Mouse (Mus musculus) common myeloid progenitor, adult 5-6 weeks (primary cell): ENCODE results near the gene Boc. TPM values are rescaled to one million over a fixed set of nuclear protein-coding genes. Genes with fewer than 3 reads are reported as not detected.

Experiments used
- ATAC-seq: replicated peaks from 2 replicates; pipeline ENCODE4 v1.8.0; 2016; ENCODE audit warnings: low read depth, mild to moderate bottlenecking, moderate TSS enrichment, inconsistent platforms; ENCODE audit not compliant: poor library complexity, severe bottlenecking
- total RNA-seq: library from RNA; stranded (forward); fragments of 200-1000, 187-1606 nt; gene quantifications from 2 replicates; pipeline ENCODE4 v1.2.3, GENCODE M21; 2017

Boc gene
- total RNA-seq, result not detected in 2 replicates

DNA sequence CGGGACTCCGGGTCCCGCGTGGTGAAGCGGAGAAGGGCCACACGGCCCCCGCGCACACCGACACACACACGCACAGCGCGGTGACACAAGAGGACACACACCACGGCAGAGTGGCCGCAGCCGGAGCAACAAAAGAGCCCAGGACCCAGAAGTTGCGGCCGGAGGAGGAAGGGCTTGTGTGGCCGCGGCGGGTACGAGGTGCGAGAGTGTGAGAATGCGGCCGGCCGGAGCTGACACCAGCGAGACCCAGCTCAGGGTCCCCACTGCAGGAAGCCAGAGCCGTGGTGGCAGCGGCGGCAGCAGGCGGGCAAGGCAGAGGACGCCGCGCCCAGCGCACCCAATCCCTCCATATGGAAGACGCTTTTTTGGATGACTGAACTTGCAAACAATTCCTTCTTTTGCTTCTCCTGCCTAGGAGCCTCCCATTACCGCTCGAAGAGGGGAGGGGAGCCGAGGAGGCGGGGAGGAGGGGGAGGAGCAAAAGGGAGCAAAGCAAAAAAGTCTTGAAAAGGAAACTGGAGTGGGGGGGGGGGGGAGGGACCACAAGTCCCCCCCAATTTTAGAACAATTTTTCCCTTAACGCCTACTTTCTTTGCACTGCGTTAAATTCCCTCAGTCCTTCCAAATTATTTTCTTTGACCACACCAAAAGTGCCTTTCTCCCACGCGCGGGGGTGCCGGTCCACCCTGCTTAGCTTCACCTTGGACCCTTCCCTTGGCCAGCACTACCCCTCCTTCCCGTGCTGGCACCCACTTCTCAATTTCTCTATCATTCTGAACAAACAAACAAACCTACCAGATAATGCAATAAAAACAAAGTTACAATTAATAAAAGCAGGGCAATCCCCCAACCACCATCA, at the start of gene Boc:
Gene Boc (minus strand): TSS at position 427 of the 859 bp plus-strand sequence.
- ATAC-seq, result peak; percentile 71

DNA sequence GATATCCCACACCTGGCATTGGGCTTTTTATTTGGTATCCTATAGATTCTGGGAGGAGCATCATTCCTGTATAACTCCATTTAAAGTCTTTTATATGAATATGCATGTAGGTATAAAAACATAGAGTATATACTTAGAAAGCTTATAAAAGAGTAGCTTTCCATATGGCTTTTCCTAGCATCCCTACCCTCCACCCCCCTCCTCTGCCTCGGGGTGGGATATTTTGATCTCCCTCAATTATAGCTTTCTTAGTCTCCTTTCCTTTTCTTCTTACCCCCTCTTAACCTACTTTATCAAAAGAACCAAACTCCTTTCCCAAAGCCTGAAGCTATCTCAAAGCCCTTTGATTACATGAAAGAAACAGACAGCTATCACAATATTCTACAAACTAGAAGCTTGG, 47.9 kb upstream of the Boc start:
- no peak for ATAC-seq

GRCm38 (mm10) chr16:44604021-44604616, 45.4 kb upstream of the Boc start:
- ATAC-seq, result peak; percentile 98

- no peak for ATAC-seq
Observed at GRCm38 (mm10) chr16:44601999-44602794, 43.5 kb upstream of the Boc start.

GRCm38 (mm10) chr16:44601182-44601581, 42.5 kb upstream of the Boc start:
- no peak for ATAC-seq

DNA sequence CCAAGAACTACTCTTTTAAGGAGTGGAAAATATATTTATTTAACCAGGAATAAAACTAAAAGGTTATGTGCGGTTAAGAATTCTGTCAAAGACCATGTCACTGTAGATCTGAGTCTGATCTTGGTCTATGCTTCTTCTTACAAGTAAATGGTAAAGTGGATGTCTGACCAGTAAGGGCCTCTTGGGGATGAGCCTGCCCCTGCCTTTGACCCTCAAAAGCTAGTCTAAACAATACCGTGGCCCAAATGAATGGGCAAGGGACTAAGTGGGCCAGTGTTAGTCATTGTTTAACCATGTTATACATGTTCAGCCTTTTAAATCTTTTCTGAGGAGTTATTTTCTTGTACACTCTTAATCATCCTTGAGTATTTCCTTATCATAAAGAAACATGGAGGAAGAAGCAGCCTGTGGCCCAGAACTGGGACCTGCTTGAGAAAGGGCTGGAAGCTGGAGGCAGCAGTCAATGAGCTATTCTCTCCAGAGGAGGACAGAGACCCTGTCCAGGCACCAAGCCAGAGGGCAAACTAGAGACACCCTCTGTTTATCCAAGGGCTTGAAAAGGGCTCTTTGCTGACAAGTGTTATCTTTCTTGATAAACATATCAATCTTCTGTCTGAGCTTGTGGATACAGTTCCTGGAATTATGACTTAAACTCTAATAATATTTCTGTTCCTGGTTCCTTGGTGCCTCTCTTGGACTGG, 38.6 kb upstream of the Boc start:
- no peak for ATAC-seq

DNA sequence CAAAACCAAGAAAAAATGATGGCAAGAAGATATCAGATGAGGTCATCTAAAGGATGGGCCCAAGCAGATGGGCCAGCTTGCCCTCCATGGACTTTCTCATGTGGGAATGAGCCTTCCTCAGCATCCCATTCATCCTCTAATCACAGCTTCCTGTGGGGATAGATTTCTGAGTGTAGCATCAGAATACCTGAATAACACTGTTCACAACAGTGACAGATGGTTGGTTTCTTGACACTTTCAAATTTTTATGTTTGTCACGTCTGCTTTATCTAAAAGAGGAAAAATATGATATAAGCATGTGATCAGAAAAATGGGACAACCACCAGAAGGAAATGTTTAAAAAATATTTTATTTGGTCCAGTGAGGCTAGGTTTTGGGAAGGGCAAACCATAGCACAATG, 30.8 kb upstream of the Boc start:
- ATAC-seq, result no peak

DNA sequence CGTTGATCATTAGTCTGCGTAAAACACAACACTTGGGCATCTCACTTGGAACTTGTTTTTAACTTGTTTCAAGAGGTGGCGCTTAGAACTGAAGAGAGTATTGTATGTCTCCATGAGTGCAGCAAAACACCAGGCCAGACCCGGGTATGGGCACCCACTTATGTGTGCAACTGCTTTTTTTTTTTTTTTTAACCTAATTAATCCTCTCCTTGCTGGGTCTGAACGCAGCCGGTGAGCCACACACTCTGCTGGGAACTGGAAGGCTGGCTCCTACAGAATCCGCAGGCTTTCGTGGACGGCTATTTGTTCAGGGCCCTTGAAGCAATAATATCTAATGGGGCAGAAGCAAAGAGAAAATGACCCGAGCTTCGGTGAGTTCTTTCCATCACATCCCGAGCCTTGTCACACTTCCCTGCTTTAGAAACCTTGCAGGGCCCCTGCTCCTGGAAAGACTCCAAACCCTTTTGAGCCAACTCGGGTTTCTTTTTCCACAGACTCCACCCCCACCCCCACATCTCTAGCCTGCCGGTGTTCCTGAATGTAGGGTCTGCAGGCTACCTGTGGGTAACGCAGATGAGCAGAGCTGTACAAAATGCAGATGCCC, 20.8 kb upstream of the Boc start:
- ATAC-seq, result no peak

DNA sequence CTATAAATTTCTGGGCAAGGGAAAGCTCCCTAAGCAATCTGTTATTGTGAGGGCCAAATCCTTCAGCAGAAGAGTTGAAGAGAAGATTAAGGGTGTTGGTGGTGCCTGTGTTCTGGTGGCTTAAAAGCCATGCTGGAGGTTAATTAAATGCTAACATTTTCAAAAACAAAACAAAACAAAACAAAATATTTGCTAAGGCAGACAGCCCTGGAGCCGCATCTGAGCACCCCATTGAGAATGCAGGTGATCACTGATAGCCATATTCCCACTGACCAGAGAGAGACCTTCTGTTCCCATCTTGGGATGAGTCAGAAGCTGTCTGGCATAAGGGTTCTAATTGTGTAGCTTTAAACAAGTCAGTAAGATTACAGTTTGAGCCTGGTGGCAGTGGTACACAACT, 19.9 kb upstream of the Boc start:
- no peak for ATAC-seq

DNA sequence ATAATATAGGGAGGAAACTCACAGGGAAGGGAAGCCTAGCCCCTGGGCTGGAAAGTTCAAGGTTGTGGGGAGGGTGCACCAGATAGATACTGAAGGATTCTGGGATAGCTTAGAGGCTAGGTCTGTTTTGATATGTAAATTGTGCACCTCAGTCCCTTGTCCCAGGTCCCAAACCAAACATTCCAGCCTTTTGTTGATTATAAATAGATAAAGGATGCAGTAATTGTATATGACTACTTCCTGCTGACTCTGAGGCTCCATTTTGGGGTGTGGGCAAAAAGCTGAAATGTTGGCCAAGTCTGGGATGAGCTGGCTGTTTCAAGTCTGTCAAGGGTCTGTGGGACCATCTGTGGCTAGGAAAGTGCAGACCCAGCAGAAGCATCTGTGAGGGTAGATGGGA, 9.4 kb upstream of the Boc start:
- no peak for ATAC-seq

GRCm38 (mm10) chr16:44565328-44566210, 6.9 kb upstream of the Boc start:
- ATAC-seq, result no peak

DNA sequence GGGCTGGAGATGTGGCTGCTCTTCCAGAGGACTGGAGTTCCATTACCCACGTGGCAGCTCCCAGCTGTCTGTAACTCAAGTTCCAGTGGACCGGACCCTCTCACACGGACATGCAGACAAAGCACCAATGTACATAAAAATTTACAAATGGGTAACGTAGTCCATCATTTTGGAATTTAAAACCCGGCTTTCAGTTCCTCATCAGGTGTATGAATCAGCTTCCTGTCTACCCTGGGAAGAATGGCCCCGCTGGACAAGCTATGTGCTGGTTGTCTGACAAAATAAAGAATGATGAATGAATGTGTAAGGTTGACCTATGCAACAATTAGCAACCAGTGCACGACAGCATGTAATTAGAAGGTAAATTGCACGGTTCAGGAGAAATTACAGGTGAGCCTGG, 5.7 kb upstream of the Boc start:
- no peak for ATAC-seq

- ATAC-seq, result no peak
Observed at GRCm38 (mm10) chr16:44562061-44562460, 3.4 kb upstream of the Boc start.

DNA sequence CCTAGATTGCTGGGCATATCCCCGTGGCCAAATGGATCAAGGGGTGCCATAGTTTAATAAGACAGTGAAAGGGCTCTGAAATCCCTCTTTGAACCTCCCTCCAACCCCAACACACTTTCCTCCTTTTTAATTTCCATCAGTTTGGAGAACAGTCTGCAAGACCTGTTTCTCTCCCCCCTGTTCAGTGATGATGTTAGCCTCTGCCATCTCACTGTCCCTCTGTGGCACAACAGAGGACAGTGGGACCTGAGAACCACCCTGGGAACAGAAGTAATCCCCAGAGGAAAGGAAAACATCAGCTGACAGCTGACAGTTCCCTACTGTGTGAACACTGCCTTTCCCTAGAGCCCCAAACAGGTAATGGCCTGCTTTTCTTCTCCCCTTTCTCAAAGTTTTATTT, 1.5 kb upstream of the Boc start:
- ATAC-seq, result no peak

DNA sequence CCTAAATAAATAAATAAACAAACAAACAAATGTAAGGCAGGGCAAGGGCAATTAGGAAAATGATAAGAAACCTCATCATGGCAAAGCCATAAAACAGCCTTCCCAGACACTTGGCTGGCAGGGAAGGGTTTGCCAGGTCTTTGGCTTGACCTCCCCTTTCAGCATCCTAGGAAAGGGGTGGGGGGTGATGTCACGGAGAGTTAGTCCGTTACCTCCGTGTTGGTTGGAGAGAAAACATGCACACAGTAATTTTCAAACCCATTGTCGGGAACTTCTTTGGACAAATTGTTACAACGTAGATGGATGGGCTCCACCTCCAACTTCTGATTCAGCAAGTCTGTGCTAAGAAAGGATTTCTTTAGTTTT, 616 bp upstream of the Boc start:
- ATAC-seq, result no peak

- peak; percentile 67 for ATAC-seq
Observed at GRCm38 (mm10) chr16:44557661-44558470, 831 bp downstream of the Boc start.

- ATAC-seq, result no peak
Observed at GRCm38 (mm10) chr16:44557084-44557483, 1.6 kb downstream of the Boc start.
